8 mouse cellular contexts compared by ENCODE assay signal in genomic region chr9:122027081-122027913, GRCm38 (mm10). TPM values are rescaled to one million over a fixed set of nuclear protein-coding genes. Genes with fewer than 3 reads are reported as not detected.
DNase-seq lines count a peak whose midpoint lies in the region; ATAC-seq lines count a peak whose summit lies in the region.
"Had no signal": no experiment of that assay in that cellular context is flagged by ENCODE, and none has a peak within 500 bp of the region (broad histone marks: within the 10 kb centered on the region; RNA-seq: fewer than 3 reads in every experiment).

No protein-coding gene starts in this region.

- peak; percentile 87 for DNase-seq in adrenal gland, postnatal 14 days
- DNase-seq in cerebellum, adult 8-10 months, result peak; percentile 94
- DNase-seq in midbrain, embryonic 10.5 days (ENCODE audit: low spot score), result no peak
- DNase-seq in left cerebral cortex, postnatal 25 days (ENCODE audit: low spot score in 2 of 2), result no peak
- no peak for DNase-seq in frontal cortex, postnatal 36 days (ENCODE audit: low spot score in 2 of 2)

- no peak overlapping the region for H3K9ac ChIP-seq in heart, embryonic 11.5 days (ENCODE audit: low read depth, low read length)
- H3K9ac ChIP-seq in kidney, embryonic 14.5 days (ENCODE audit: low read depth, low read length), result no peak overlapping the region
- H3K9ac ChIP-seq: liver, embryonic 14.5 days had no signal

- peak overlapping the region; percentile 6 for H3K27ac ChIP-seq in heart, embryonic 11.5 days (ENCODE audit: low read depth, low read length)
- peak overlapping the region; percentile 57; the same call in 1 of the 2 replicates for H3K27ac ChIP-seq in kidney, embryonic 14.5 days (ENCODE audit: low read depth, low read length)
- peak overlapping the region; percentile 30; the same call in 1 of the 2 replicates for H3K27ac ChIP-seq in midbrain, embryonic 10.5 days (replicated peaks)
- H3K27ac ChIP-seq: liver, embryonic 14.5 days had no signal

- no peak overlapping the region for H3K4me3 ChIP-seq in heart, embryonic 11.5 days (ENCODE audit: low read depth, low read length)
- H3K4me3 ChIP-seq in kidney, embryonic 14.5 days (ENCODE audit: low read length), result no peak overlapping the region
- H3K4me3 ChIP-seq in midbrain, embryonic 10.5 days, result no peak overlapping the region

- peaks cover 22% of the 10 kb centered on the region for H3K4me1 ChIP-seq in heart, embryonic 11.5 days (ENCODE audit: control insufficient read depth, insufficient read depth, low read length)
- 0 out of 2 replicates have a peak, but pooled peaks cover 5% of the 10 kb centered on the region for H3K4me1 ChIP-seq in kidney, embryonic 14.5 days (ENCODE audit: control insufficient read depth, insufficient read depth, low read length)
- peaks cover 38% of the 10 kb centered on the region for H3K4me1 ChIP-seq in midbrain, embryonic 10.5 days

- ATAC-seq in heart, embryonic 11.5 days (replicated peaks; ENCODE audit: insufficient number of reproducible peaks, low FRiP score, low TSS enrichment), result no peak
- 0 out of 2 replicates have a peak, but pooled peaks have one; percentile 20 for ATAC-seq in kidney, embryonic 14.5 days (ENCODE audit: low FRiP score, low TSS enrichment)

- no peaks in the 10 kb centered on the region for H3K36me3 ChIP-seq in heart, embryonic 11.5 days (ENCODE audit: control insufficient read depth, insufficient read depth, low read length)
- no peaks in the 10 kb centered on the region for H3K36me3 ChIP-seq in kidney, embryonic 14.5 days (ENCODE audit: control insufficient read depth, insufficient read depth, low read length)
- H3K36me3 ChIP-seq in midbrain, embryonic 10.5 days, result no peaks in the 10 kb centered on the region

- no peak overlapping the region for H3K4me2 ChIP-seq in heart, embryonic 11.5 days
- H3K4me2 ChIP-seq in kidney, embryonic 14.5 days (replicated peaks; ENCODE audit: low read depth, low read length), result no peak overlapping the region

- 67% methylated on average over 6 of the region's 6 CpGs for WGBS in heart, embryonic 11.5 days (ENCODE audit: insufficient replicate concordance)
- WGBS in kidney, embryonic 14.5 days, result 49% methylated on average over 6 of the region's 6 CpGs
- WGBS in midbrain, embryonic 10.5 days, result 78% methylated on average over 6 of the region's 6 CpGs

- intact Hi-C loops in left cerebral cortex, postnatal 25 days (cut with DNase I), result no loop called here

- H3K9me3 ChIP-seq in heart, embryonic 11.5 days (replicated peaks; ENCODE audit: control insufficient read depth, low read length), result no peaks in the 10 kb centered on the region
- H3K9me3 ChIP-seq in kidney, embryonic 14.5 days (ENCODE audit: control insufficient read depth, low read length), result no peaks in the 10 kb centered on the region
- no peaks in the 10 kb centered on the region for H3K9me3 ChIP-seq in midbrain, embryonic 10.5 days (replicated peaks)

- no peaks in the 10 kb centered on the region for H3K27me3 ChIP-seq in heart, embryonic 11.5 days (ENCODE audit: control insufficient read depth, insufficient read depth, low read length)
- no peaks in the 10 kb centered on the region for H3K27me3 ChIP-seq in kidney, embryonic 14.5 days (ENCODE audit: control insufficient read depth, insufficient read depth, low read length)
- H3K27me3 ChIP-seq in midbrain, embryonic 10.5 days (ENCODE audit: low read depth, poor library complexity, severe bottlenecking), result no peaks in the 10 kb centered on the region; the same call in 1 of the 2 replicates

RNA-seq across cellular contexts. Expression of gene Pomgnt2, which starts 30.4 kb away (rescaled TPM):
- total RNA-seq in adrenal gland, postnatal 14 days (2021), result 12.6 and 15.7 TPM in 2 replicates
- 8.8 and 10.6 TPM in 2 replicates for polyA plus RNA-seq in heart, embryonic 11.5 days (2014; fragmentation: Nextera tagmentation; extraction: Ambion mirVana)
- polyA plus RNA-seq in kidney, embryonic 14.5 days (2014; fragmentation: Nextera tagmentation; extraction: Ambion mirVana), result 8.6 and 11.6 TPM in 2 replicates
- polyA plus RNA-seq in midbrain, embryonic 10.5 days (2016; fragmentation: Nextera tagmentation; extraction: Ambion mirVana), result 13.1 and 14.6 TPM in 2 replicates
- 10 to 100 TPM; 34.3 to 43.1 TPM for total RNA-seq in left cerebral cortex, postnatal 25 days (2021)

Comparison
In these comparisons a context has a peak if more than half of its experiments do, and no peak if none do; other contexts are left out.
1. DNase-seq: peak in adrenal gland, postnatal 14 days (single experiment) and cerebellum, adult 8-10 months (single experiment); none in midbrain, embryonic 10.5 days (single experiment), left cerebral cortex, postnatal 25 days (0 of 2) and frontal cortex, postnatal 36 days (0 of 2).
2. H3K27ac ChIP-seq: peak in every context shown above with its lines; median percentile 57 in kidney, embryonic 14.5 days; 30 in midbrain, embryonic 10.5 days; 6 in heart, embryonic 11.5 days.